Mouse (Mus musculus): Measurements from ENCODE around the gene Pitpnm2.

Pitpnm2 gene

DNA sequence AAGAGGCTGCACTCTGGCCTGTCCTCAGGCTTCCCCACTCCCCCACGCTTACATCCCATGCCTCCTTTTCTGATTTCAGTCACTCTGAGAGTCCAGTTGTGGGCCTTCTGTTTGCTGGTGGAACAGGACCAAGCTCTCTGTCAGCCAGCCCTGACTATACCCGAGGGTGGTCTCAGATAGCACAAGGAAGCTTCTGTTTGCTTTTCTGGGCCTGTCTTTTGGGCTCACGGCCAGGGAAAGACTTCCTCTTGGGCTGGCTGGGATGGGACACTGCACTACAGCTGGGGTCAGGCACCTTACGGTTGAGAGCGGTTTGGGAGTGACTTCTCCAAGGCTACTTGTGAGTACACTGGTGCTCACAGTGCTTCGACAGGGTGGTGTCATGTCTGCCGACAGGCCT is 111.5 kb downstream of the Pitpnm2 start:
- DNase-seq (ENCODE audit: low read depth, low spot score): no peak

DNA sequence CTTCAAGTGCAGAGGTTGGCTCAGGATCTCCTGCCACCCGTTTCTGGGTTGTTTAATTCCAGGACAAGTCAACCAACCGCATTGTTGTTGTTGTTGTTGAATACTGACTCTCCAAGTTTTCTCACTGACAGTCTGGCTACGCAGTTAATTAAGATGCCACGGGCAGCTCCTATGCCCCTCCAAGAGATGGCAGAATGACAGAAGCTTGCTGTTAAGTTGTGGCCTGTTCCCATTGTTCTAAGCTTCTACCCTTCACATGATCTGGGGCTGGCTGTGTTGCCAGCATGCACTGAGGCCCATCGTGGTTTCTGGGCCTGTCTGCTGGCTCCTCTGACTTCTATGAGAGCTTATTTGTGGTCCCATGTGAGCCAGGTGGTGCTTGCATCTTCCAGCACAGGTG is 115.3 kb downstream of the Pitpnm2 start:
- DNase-seq (ENCODE audit: low read depth, low spot score): no peak

DNA sequence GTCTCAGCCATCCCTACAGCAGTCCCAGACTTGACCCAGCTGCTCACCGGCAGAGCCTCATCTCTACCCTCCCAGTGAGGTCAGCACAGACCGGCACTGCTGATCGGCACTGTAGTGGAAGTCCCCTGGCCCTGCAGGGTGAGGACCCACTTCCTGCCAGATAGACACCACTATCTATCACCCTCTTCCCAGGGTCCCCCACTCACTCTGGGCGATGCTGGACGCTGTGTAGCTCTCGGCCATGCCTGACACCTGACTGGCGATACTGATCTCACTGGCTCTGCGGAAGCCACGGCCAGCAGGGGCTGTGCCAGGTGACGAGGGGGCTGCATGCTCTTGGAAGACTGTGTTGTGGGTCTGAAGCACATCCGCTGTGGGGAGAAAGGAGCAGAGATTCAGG is 124.5 kb downstream of the Pitpnm2 start:
- no peak for DNase-seq (ENCODE audit: low read depth, low spot score)

DNA sequence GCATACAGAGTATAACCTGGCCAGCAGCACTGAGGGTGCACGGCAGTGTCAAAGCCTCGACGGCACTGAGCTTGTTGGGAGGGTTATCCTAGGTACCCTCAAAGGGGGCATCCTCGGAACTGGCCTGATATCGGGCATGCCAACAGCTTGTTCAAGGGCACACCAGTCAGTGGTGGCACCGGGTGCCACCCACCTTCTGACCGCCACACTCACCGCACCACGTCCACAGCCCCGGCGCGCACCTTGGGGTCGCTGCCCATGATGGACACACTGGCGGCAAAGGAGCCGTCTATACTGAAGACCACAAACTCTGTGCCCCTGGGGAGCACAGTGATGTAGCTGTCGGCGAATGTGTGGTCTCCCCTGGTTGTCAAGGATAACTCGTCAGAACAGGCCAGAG is 127.2 kb downstream of the Pitpnm2 start:
- no peak for DNase-seq (ENCODE audit: low read depth, low spot score)

DNA sequence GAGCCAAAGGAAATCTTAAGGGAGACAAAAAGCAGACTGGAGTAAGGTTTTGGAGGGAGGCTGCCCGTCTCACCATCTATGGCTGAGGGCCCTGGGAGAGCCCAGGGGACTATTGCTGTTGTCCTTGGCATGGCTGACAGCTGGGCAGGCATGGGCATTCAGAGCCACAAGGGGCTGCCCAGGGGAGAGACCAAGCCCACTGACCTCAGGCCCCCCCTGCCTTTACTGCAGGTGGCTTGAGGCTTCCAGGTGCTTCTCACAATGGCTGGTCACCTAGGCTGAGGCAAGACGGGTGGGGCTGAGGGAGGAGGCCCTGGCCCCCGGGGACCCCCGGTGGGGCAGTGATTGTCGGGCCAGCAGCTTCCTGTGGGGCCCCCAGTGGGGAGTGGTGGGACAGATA is 130.4 kb downstream of the Pitpnm2 start:
- DNase-seq (ENCODE audit: low read depth, low spot score): no peak

DNA sequence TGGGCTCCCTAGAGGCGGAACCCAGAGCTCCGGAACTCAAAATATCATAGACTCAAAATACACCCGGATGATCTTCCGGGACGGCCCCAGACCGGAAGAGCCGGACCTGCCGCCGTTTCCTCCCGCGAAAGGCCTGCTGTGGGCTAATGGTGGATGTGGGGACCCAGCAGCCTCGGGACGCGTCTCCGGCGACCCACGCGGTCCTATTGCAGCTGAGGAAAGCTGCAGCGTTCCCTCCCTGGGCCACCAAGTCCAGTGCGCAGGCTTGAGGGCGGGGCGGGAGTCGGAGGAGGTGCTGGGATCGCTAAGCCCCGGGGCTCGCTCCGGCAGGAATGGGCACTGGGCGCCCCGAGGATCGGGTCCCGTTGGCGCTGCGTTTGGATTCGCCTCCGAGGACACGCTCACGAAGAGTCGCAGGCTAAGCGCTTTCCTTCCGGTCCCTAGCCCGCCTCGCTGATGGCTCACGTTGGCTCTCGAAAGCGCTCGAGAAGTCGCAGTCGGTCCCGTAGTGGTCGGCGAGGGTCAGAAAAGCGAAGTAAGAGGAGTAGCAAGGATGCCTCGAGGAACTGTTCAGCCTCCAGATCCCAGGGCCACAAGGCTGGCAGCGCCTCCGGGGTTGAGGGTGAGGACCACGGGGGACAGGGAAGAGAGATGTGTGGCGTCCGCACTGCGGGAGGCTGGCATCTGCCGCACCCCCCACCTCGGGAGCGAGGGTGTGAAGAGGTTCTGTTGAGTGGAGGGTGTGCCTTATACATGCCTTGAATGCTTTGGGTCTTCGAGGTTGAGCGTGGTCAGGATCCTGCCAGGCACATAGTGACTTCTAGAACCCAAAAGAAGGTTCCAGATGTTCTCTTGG is 133.3 kb downstream of the Pitpnm2 start, which contains the start of gene Arl6ip4:
TSS of gene Arl6ip4 (plus strand) at position 100 of the 856 bp plus-strand sequence.
- DNase-seq (ENCODE audit: low read depth, low spot score): peak; percentile 56

DNA sequence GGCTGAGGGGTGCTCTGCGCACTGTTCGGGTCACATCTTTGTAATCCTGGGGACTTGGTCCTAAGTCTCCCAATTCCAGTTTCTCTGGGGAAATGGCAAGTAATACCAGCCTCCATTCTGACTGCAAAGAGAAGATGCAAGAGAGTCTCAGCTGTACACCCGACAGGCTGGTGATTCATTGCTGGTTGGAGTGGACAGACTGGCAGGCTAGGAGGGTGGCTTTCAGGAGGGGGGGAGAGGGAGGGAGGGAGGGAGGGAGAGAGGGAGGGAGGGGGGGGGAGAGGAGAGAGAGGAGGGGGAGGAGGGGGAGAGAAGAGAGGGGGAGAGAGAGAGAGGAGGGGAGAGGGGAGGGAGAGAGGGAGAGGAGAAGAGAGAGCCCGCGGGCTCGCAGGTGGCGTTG is 134.0 kb downstream of the Pitpnm2 start:
- DNase-seq (ENCODE audit: low read depth, low spot score): no peak

DNA sequence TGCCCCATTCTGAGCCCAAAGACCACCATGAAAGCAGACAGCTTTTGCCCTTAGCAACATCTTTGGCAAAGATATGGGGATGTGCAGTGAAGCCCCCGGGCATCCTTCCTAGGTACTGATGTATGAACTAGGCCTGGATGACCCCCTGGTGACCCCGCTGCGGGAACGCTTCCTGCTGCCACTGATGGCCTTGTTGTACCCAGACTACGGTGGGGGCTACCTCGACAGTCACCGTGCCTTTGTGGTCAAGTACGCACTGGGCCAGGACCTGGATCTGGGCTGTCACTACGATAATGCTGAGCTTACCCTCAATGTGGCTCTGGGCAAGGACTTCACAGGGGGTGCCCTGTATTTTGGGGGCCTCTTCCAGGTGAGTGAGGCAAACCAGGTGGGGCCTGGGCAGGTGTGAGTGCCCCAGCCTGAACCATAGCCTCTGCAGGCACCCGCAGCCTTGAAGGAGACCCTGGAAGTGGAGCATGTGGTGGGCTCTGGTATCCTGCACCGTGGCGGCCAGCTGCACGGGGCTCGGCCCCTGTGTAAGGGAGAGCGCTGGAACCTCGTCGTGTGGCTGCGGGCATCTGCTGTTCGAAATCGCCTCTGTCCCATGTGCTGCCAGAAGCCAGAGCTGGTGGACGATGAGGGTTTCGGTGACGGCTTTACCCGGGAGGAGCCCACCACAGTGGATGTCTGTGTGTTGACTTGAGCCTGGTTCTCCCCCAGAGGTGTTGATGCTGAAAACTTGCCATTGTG is 135.1 kb downstream of the Pitpnm2 start:
- DNase-seq (ENCODE audit: low read depth, low spot score): no peak

DNA sequence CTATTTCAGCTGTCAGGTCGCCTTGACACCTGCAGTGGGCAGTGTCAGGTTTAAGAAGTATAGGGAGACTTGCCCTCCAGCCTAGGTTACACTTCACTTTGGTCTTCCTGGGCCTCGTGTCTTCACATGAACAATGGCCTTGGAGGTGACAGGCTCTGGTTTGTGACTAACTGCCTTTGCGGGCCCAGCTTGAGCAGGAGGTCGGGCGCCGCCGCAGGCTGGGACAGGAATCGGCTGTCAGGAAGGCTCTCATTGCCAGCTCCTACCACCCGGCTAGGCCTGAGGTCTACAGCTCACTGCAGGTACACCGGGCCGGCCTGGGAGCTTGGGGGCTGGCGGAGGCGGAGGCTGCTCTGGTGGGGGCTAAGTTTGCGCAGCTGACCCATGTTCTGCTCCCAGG is 136.5 kb downstream of the Pitpnm2 start:
- DNase-seq (ENCODE audit: low read depth, low spot score): no peak

DNA sequence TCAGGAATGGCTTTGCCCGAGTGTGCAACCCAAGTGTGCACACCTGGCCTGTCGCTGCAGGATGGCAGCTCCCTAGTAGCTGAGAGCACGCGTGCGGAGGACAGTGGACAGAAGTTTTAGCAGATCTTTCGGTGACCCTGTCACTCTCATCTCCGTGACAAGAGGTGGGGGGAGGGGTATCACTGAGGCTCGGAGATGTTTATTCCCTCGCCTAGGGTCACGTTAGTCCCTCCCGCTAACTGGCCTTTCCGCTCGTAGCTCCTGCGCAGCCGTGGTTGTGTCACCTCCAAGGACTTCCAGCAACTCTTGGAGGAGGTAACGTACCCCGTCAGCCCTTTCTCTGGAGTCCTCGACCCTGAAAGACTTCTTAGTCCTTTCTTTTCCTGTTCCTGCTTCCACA is 137.0 kb downstream of the Pitpnm2 start:
- DNase-seq (ENCODE audit: low read depth, low spot score): no peak

DNA sequence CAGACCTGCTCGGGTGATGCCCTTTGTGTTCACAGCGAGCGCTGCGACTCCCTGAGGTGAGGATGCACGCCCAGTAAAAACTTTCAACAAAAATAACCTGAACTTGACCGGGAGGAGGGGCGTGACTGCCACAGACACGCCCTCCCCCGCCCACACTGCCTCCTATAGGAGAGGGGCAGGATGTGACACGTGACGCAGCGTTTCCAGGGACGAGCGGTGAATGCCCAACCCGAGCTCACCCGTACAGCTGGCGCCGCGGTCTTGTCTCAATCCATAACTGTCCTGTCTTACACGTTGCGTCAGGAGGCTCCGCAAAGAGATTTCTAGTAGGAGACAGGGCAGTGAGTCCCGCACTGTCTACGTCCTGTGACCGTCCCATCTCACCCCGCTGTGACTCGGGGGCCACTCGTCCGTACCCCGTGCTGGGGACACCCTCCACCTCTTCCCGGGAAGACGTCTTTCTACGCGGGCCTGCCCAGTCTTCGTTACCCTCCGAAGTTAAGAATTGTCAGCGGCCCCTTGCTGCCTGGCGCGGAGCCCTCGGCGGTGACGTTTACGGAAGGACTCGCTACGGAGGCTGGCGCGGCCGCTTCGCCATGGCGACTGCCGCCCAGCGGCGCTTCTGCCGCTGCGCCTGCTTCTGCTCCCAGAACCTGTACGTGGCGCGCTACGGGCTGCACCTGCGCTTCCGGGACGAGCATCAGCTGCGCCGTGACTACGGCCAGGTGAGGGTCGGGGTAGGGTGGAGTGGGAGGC is 137.6 kb downstream of the Pitpnm2 start, which contains the start of gene Ogfod2:
TSS of gene Ogfod2 (plus strand) at position 556 of the 756 bp plus-strand sequence.
- peak; percentile 94 for DNase-seq (ENCODE audit: low read depth, low spot score)

DNA sequence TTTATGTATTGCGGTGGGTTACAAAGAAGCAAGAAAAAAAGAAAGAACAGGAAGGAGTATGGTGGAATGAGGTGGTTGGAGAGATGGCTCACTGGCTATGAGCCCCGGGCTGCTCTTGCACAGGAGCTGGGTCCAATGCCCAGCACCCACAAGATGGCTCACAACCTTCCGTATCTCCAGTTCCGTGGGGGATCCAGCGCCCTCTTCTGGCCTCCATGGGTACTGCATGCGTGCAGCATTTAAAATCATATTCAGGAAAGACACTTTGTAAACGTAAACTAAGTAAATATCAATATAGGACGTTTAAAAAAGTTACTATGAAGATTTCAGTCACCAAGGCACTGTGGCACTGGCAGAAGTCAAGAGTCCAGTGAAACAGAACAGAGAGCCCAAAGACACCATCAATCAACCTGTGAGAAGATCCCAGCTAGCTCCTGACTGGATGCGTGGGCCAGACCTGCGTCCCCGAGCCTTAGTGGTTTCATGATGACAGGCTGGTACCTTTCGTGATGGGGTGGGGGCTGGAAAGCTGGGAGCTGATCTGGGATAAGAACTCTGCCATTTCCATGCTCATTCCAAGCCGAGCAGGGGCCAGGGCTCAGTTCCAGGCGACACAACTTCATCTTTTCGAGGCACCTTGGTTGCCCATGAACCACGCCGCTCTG is 138.4 kb downstream of the Pitpnm2 start:
- DNase-seq (ENCODE audit: low read depth, low spot score): peak; percentile 45

DNA sequence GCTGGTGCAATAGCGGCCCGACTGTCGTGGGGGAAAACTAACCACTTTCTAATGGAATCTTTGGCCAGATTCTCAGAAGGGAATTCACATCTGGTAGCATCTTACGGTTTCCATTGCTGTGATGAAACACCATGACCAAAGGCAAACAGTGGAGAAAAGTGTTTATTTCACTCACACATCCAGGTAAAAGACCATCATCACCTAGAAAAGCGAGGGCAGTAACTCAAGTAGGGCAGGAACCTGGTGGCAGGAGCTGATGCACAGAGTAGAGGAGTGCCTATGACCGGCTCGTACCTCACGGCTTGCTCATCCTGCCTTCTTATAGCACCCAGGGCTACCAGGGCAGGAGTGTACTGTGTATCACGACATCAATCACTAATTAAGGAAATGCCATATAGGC is 146.0 kb downstream of the Pitpnm2 start:
- no peak for DNase-seq (ENCODE audit: low read depth, low spot score)

DNA sequence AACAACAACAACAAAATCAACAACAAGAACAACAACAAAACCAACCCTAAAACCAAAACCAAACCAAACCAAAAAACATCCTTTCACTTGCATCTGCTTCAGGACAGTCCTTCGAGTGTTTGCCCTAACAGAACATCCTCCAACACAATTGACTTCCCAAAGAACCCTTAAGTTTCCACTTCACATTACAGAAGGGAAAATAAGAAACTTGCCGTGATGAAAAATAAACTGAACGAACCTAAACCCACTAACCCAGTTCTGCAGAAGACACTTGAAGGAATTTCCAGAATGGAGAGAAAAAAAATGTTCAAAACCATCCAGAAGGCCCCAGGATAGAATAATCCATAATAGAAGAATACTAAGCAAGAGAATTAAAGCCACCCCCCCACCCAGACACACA is 146.5 kb downstream of the Pitpnm2 start:
- no peak for DNase-seq (ENCODE audit: low read depth, low spot score)

DNA sequence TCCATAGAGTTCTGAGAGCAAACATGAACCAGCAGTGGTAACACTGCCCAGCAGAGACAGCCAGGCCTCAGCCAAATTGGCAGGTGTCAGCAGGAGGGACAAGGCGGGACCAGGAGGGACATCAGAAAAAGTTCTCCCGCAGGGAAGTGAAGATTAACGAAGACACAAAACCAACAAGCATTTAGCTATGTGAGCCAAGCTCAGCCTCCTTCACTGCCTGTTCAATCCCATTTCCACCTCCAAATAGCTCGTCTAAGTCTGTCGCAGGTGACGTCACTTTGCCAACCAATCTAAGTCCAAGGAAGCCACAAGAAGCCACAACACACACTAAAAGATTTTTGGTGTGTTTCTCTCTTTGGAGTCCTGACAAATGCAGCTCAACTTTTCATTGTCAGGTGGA is 147.2 kb downstream of the Pitpnm2 start:
- no peak for DNase-seq (ENCODE audit: low read depth, low spot score)

DNA sequence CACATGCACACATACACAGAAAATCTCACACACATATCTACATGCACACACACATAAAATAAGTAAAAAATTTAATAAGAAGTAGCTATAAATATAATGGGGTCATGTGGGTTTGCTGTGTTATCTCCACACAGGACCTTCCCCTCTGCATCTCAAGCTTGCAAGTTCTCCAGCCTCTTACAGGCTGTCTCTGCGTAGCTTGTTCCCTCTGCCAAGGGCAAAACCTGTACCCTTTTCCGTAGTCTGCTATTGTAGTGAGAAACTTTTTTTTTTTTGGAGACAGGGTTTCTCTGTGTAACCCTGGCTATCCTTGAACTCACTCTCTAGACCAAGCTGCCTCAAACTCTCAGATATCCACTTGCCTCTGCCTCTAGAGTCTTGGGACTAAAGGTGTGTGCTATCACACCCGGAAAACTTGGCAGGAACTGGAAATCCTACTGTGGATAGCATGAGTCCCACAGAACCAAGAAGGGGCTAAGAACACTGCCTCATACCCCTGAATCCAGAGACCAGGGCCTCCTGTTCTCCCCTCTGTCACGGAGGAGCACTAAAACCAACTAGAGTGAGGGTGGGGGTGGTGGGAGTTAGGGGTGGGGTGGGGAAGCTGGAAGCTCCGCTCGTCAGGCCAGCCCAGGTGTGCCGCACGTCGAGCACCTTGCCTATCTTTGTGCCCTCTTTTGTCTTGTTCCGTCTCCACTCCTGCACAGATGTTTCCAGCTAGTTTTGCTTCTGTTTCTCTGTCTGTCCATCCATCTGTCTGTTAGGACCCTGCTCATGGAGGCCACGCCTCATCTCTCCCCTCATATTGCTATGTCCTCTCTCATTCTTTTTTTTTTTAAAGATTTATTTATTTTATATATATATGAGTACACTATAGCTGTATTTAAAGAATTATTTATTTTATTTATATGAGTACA is 149.2 kb downstream of the Pitpnm2 start:
- no peak for DNase-seq (ENCODE audit: low read depth, low spot score)

DNA sequence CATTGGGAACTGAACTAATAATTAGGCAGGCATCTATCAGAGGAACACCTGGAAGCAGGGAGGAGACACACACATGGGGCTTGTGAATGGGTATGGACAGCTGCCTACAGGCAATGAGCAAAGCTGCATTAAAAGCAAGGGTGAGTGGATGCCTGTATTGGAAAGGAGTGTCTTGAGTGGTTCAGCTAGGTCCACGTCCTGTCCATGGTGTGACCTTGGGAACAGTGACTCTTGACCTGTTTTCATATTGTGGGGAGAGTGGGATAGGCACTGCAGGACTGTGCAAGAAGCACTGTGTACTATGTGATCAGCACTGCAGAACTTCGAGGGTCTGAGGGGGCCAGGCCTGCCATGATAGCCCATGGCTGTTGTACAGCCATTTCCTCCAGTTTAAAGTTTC is 150.6 kb downstream of the Pitpnm2 start:
- DNase-seq (ENCODE audit: low read depth, low spot score): no peak

DNA sequence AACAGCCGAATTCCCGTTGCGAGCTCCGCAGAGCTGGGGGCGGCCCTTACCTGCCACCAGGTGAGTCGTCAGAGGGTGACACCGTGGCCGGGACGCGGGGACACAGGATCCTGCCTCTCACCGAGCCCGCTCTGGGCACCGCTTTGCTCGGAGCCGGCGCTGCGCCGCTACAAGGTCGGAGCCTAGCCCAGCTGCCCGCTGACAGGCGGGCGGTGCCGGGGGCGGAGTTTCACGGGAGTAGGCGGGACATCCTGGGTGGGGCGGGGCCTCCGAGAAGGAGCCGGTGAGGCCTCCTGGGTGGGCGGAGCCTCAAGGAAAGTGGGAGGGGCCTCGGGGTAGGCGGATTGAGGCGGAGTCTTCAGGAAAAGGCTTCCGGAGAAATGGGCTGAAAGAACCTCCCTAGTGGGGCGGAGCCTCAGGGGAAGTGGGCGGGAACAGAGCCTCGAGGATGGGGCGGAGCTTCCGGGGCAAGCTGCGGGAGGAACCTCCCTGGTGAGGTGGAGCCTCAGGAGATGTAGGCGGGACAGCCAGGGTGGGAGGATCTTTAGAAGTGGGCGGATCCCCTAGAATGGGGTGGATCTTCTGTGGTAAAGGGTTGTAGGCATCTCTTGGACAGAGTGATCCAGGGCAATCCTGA is 153.8 kb downstream of the Pitpnm2 start, which contains the start of gene Abcb9:
TSS of gene Abcb9 (minus strand) at position 203 of the 637 bp plus-strand sequence.
- DNase-seq (ENCODE audit: low read depth, low spot score): peak; percentile 97

DNA sequence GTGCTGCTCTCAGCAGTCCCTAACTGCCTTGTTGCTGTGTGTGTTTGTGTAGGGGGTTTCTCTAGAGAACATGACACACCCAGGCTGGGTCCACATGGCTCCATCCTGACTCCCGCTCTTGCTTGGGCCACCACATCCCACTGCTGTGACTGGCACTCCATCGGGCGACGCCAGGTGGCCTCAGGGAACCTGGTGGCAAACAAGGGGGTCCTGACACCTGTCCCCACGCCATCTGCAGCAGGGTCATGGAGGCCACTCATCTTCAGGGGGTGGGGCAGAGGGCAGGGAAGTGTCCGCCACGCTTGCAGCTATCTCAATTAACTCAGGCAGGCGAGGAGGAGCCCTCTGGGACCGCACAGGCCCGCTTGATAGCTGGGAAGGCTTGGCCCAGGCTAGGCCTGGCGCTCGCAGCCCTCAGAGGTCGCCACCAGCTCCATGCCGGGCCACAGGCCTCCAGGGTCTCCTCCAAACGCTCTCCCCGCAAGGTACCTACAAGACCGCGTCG is 154.4 kb downstream of the Pitpnm2 start:
- DNase-seq (ENCODE audit: low read depth, low spot score): peak; percentile 48

Data from c-Kit-negative CD71-positive TER-119-positive erythroid progenitor cells, embryonic 14.5 days (primary cell).